Mouse (Mus musculus) MEL-GATA-1-ER (cell line): ENCODE results near the gene Rtp4.

ENCODE experiments used
- DNase-seq: peaks from one replicate; pipeline ENCODE4 v3.0.0-alpha.2; 2012; ENCODE audit warnings: low read depth; ENCODE audit errors: extremely low read depth

Rtp4 gene

GRCm38 (mm10) chr16:23520235-23520871 is at the start of gene Rtp4, which contains the start of gene Masp1:
Rtp4 (plus strand) TSS chr16:23520291.
Masp1 (minus strand) TSS chr16:23520815.
- no peak for DNase-seq

GRCm38 (mm10) chr16:23471551-23471950 is 48.5 kb upstream of the Rtp4 start:
- DNase-seq, result no peak

GRCm38 (mm10) chr16:23472046-23472445 is 48.0 kb upstream of the Rtp4 start:
- no peak for DNase-seq

- no peak for DNase-seq
These were observed 44.4 kb upstream of the Rtp4 start for GRCm38 (mm10) chr16:23475651-23476050.

- no peak for DNase-seq
These were observed 43.5 kb upstream of the Rtp4 start for GRCm38 (mm10) chr16:23476598-23476997.

- no peak for DNase-seq
These were observed 40.1 kb upstream of the Rtp4 start for GRCm38 (mm10) chr16:23479872-23480603.

GRCm38 (mm10) chr16:23482218-23482617 is 37.9 kb upstream of the Rtp4 start:
- DNase-seq, result no peak

GRCm38 (mm10) chr16:23482846-23483245 is 37.2 kb upstream of the Rtp4 start:
- DNase-seq, result no peak

- no peak for DNase-seq
These were observed 36.8 kb upstream of the Rtp4 start for GRCm38 (mm10) chr16:23483292-23483691.

GRCm38 (mm10) chr16:23492783-23493182 is 27.3 kb upstream of the Rtp4 start:
- DNase-seq, result no peak

GRCm38 (mm10) chr16:23496245-23496924 is 23.7 kb upstream of the Rtp4 start:
- DNase-seq, result no peak

GRCm38 (mm10) chr16:23497440-23497839 is 22.7 kb upstream of the Rtp4 start:
- no peak for DNase-seq

GRCm38 (mm10) chr16:23497881-23498280 is 22.2 kb upstream of the Rtp4 start:
- no peak for DNase-seq

GRCm38 (mm10) chr16:23498691-23499131 is 21.4 kb upstream of the Rtp4 start:
- DNase-seq, result no peak

GRCm38 (mm10) chr16:23500558-23500957 is 19.5 kb upstream of the Rtp4 start:
- DNase-seq, result no peak

- DNase-seq, result no peak
These were observed 18.8 kb upstream of the Rtp4 start for GRCm38 (mm10) chr16:23501288-23501687.

- DNase-seq, result no peak
These were observed 17.6 kb upstream of the Rtp4 start for GRCm38 (mm10) chr16:23502478-23502877.

GRCm38 (mm10) chr16:23503351-23503750 is 16.7 kb upstream of the Rtp4 start:
- no peak for DNase-seq

- no peak for DNase-seq
These were observed 15.8 kb upstream of the Rtp4 start for GRCm38 (mm10) chr16:23504320-23504744.

- DNase-seq, result no peak
These were observed 14.0 kb upstream of the Rtp4 start for GRCm38 (mm10) chr16:23505904-23506687.

GRCm38 (mm10) chr16:23511166-23511935 is 8.7 kb upstream of the Rtp4 start:
- DNase-seq, result no peak
